Mouse (Mus musculus) ES-Bruce4 (cell line): ENCODE measurements around the gene Hgd.

Source experiments
- CTCF ChIP-seq: IDR thresholded peaks from one replicate; pipeline ENCODE4 v1.8.1; 2011; ENCODE audit warnings: low read depth, low read length
- EP300 ChIP-seq: IDR thresholded peaks from 2 replicates; pipeline ENCODE4 v1.6.1; 2011; ENCODE audit warnings: low read depth, low read length; ENCODE audit not compliant: insufficient read depth
- POLR2A ChIP-seq: IDR thresholded peaks from one replicate; pipeline ENCODE4 v1.8.1; 2011; ENCODE audit warnings: low read length; ENCODE audit not compliant: insufficient read depth

- TF ChIP-seq EP300 = no peak
- TF ChIP-seq POLR2A = no peak
- TF ChIP-seq CTCF = no peak
These were observed 47.9 kb upstream of the Hgd start for GRCm38 (mm10) chr16:37532046-37532445.
